Mouse (Mus musculus) brain, embryonic 14.5 days (tissue): ENCODE measurements around the gene Ndel1. TPM values are rescaled to one million over a fixed set of nuclear protein-coding genes. Genes with fewer than 3 reads are reported as not detected.
"Not testable (repeated sequence)": the region's sequence is repeated elsewhere in the genome, so short reads cannot be mapped to it uniquely, and the experiment has no call there.

Source experiments
- DNase-seq: peaks from one replicate; pipeline ENCODE4 v3.0.0-alpha.2; 2011; ENCODE audit warnings: low read depth
- CTCF ChIP-seq: fragments of 200-500 bp; IDR thresholded peaks from 2 replicates; pipeline ENCODE4 v1.5.1; 2012; ENCODE audit warnings: inconsistent platforms, mild to moderate bottlenecking, moderate library complexity, borderline replicate concordance; ENCODE audit not compliant: insufficient read depth, insufficient read length; ENCODE audit errors: extremely low read depth
- POLR2A ChIP-seq: fragments of 200-500 bp; IDR thresholded peaks from 2 replicates; pipeline ENCODE4 v1.6.1; 2012; ENCODE audit warnings: mild to moderate bottlenecking, inconsistent platforms, borderline replicate concordance; ENCODE audit not compliant: poor library complexity, insufficient read depth, insufficient read length, severe bottlenecking; ENCODE audit errors: extremely low read depth
- polyA plus RNA-seq: library from polyadenylated mRNA; depleted of rRNA; stranded (reverse); fragments of >200 nt; gene quantifications from 2 replicates; pipeline ENCODE4 v1.2.3, GENCODE M21; 2012

Ndel1 gene
- polyA plus RNA-seq, 1 experiment = 62.4 TPM

GRCm38 (mm10) chr11:68852932-68853409, 18.7 kb downstream of the Ndel1 start:
- no peak for TF ChIP-seq CTCF
- peak; percentile 83 for TF ChIP-seq POLR2A

GRCm38 (mm10) chr11:68852486-68852901, 19.2 kb downstream of the Ndel1 start:
- DNase-seq = peak; percentile 65
- TF ChIP-seq CTCF (no peak), POLR2A (no peak)

More at GRCm38 (mm10) chr11:68852932-68853409, 18.7 kb downstream of the Ndel1 start:
- peak; percentile 99 for DNase-seq

- TF ChIP-seq POLR2A = no peak
- TF ChIP-seq CTCF = no peak
- no peak for DNase-seq
Measured at GRCm38 (mm10) chr11:68851644-68852485, 19.8 kb downstream of the Ndel1 start.

- TF ChIP-seq POLR2A = no peak
- no peak for TF ChIP-seq CTCF
Measured at GRCm38 (mm10) chr11:68850862-68851261, 20.8 kb downstream of the Ndel1 start.

GRCm38 (mm10) chr11:68839606-68840005, 32.1 kb downstream of the Ndel1 start:
- TF ChIP-seq CTCF (no peak), POLR2A (no peak)
- no peak for DNase-seq

More at GRCm38 (mm10) chr11:68850862-68851261, 20.8 kb downstream of the Ndel1 start:
- DNase-seq = no peak

GRCm38 (mm10) chr11:68835034-68835433, 36.6 kb downstream of the Ndel1 start:
- DNase-seq = no peak
- TF ChIP-seq POLR2A (no peak), CTCF (no peak)

GRCm38 (mm10) chr11:68833593-68833992, 38.1 kb downstream of the Ndel1 start:
- no peak for DNase-seq
- TF ChIP-seq CTCF (no peak), POLR2A (no peak)

GRCm38 (mm10) chr11:68832793-68833192, 38.9 kb downstream of the Ndel1 start:
- TF ChIP-seq POLR2A (no peak), CTCF (no peak)
- no peak for DNase-seq

GRCm38 (mm10) chr11:68831580-68831979, 40.1 kb downstream of the Ndel1 start:
- DNase-seq = not testable (repeated sequence)

- no peak for TF ChIP-seq POLR2A
- no peak for TF ChIP-seq CTCF
- no peak for DNase-seq
Measured at GRCm38 (mm10) chr11:68826735-68827134, 44.9 kb downstream of the Ndel1 start.

- DNase-seq = no peak
- TF ChIP-seq CTCF (no peak), POLR2A (no peak)
Measured at GRCm38 (mm10) chr11:68822326-68822725, 49.3 kb downstream of the Ndel1 start.

GRCm38 (mm10) chr11:68819226-68819805, 52.3 kb downstream of the Ndel1 start:
- no peak for TF ChIP-seq CTCF
- TF ChIP-seq POLR2A = no peak
- peak; percentile 9 for DNase-seq
